Mouse (Mus musculus): ENCODE data around the gene Tanc1. TPM values are rescaled to one million over a fixed set of nuclear protein-coding genes. Genes with fewer than 3 reads are reported as not detected.

Tanc1 gene
- 169 TPM for polyA plus RNA-seq (2014; fragmentation: Illumina TruSeq; extraction: RNeasy Lipid Tissue Mini Kit (QIAGEN cat#74804))

DNA sequence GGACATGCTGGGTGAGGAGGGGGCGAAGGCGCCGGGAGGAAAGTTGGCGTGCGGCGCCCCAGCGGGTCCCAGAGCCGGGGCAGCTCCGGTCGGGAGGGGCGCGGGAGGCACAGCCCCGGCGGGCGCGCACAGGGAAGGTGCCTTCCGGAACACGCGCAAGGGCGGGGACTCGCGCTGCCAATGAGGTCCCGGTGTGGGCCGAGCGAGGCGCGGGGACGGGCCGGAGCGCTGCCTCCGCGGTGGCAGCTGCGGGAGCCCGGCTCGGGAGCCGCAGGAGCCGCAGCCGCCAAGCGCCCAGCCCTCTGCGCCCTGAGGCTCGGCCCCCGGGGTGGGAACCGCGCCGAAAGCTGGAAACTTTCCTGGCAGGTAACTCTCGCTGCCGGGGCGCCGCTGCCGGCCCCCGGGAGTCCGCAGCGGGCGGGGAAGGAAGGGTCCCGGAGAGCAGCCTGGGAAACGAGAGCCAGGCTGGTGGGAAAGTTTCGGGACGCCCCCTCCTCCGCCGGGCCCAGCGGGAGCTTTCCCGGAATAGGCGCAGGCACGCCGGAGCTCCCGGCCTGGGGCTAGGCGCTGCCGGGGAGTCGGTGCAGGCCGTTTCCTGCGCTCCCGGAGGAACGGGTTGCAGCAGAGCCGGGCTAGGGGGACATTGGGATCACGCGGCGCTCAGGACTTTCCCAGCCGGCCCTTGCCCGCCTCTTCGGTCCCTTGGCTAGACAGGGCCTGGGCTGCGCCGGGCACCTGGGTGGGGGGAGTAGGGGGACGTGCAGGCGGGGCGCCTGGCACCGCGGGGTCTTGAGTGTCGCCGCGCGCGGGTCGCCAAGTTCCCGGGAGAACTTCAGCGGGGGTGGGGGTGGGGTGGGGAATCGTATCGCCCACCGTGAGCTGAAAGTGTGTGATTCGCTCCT lies at the start of gene Tanc1:
Gene Tanc1 (plus strand): TSS at position 212 of the 902 bp plus-strand sequence.

GRCm38 (mm10) chr2:59881831-59882741 lies 270.2 kb downstream of the Tanc1 start, which contains the start of gene Wdsub1:
TSS of gene Wdsub1 (minus strand) at chr2:59882591.

Other genes with a start within 250 kb of the Tanc1 start
- not detected for gene Dapl1, start 127.4 kb upstream of the Tanc1 start, polyA plus RNA-seq (2014; fragmentation: Illumina TruSeq; extraction: RNeasy Lipid Tissue Mini Kit (QIAGEN cat#74804))